ENCODE assay signal across 8 mouse cellular contexts in the genomic region with DNA sequence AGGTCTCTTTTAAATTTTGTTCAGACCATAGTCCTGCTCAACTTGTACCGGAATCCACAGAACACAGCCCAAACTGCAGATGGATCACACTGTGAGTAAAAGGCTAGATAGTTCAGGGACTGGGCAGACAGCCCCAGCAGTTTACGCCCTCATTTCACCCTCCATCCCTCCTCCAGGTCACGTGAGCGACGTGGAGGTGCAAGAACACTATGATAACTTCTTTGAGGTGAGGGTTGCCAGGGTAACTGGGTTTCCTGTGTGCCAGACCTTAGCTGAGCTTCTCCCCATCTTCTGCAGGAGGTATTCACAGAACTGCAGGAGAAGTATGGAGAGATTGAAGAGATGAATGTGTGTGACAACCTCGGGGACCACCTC. TPM values are rescaled to one million over a fixed set of nuclear protein-coding genes. Genes with fewer than 3 reads are reported as not detected.
DNase-seq lines count a peak whose midpoint lies in the region; ATAC-seq and TF ChIP-seq lines count a peak whose summit lies in the region.

No protein-coding gene starts in this region.

- H3K4me3 ChIP-seq in heart, embryonic 10.5 days: peak overlapping the region; percentile 79
- peak overlapping the region; percentile 85 to 100 (median 90) for H3K4me3 ChIP-seq in CH12.LX (replicated peaks in 1 of 3; ENCODE audit: low read depth in 2 of 3, low read length in 2 of 3, poor library complexity in 1 of 3)
- H3K4me3 ChIP-seq in forebrain, embryonic 16.5 days (replicated peaks; ENCODE audit: low read length): peak overlapping the region; percentile 86

- TF ChIP-seq RAD21 in CH12.LX (IDR thresholded peaks at IDR 0.05; ENCODE audit: low read depth, low read length): no peak

- peaks cover 16% of the 10 kb centered on the region for H3K79me2 ChIP-seq in CH12.LX (replicated peaks; ENCODE audit: control insufficient read depth, extremely low read depth, insufficient read depth, poor library complexity, severe bottlenecking)

- WGBS in heart, embryonic 10.5 days: 26% methylated on average over 6 of the region's 6 CpGs
- WGBS in forebrain, embryonic 16.5 days: 24% methylated on average over 6 of the region's 6 CpGs

- H3K9me3 ChIP-seq in heart, embryonic 10.5 days: no peaks in the 10 kb centered on the region
- H3K9me3 ChIP-seq in CH12.LX (replicated peaks; ENCODE audit: low read length): no peaks in the 10 kb centered on the region
- no peaks in the 10 kb centered on the region for H3K9me3 ChIP-seq in forebrain, embryonic 16.5 days (ENCODE audit: control insufficient read depth, low read length)

- H3K27me3 ChIP-seq in heart, embryonic 10.5 days (ENCODE audit: insufficient read depth, poor library complexity, severe bottlenecking): no peaks in the 10 kb centered on the region
- no peaks in the 10 kb centered on the region for H3K27me3 ChIP-seq in CH12.LX (replicated peaks)
- H3K27me3 ChIP-seq in forebrain, embryonic 16.5 days (replicated peaks; ENCODE audit: control insufficient read depth, insufficient read depth, low read length): no peaks in the 10 kb centered on the region

- in situ Hi-C loops in CH12.LX (cut with MboI; ENCODE audit: low pct_ligation_motif_present, low pct_unique_long_range_greater_than_20kb, low sequenced_read_pairs): no loop called here

- H3K36me3 ChIP-seq in heart, embryonic 10.5 days: peaks cover 46% of the 10 kb centered on the region
- peaks cover 34 to 53% of the 10 kb centered on the region in 2 experiments for H3K36me3 ChIP-seq in CH12.LX (replicated peaks in 1 of 2; ENCODE audit: control insufficient read depth in 1 of 2, insufficient read depth in 1 of 2, low read length in 1 of 2)
- H3K36me3 ChIP-seq in forebrain, embryonic 16.5 days (ENCODE audit: control insufficient read depth, insufficient read depth): peaks cover 4% of the 10 kb centered on the region

- TF ChIP-seq POLR2A in CH12.LX (IDR thresholded peaks at IDR 0.05; ENCODE audit: low read depth, low read length): no peak

- no peak for TF ChIP-seq EP300 in CH12.LX (IDR thresholded peaks at IDR 0.05; ENCODE audit: low read length)

- TF ChIP-seq CTCF in CH12.LX (conservative IDR thresholded peaks at IDR 0.05 in 1 of 2, IDR thresholded peaks at IDR 0.05 in 1 of 2; ENCODE audit: low read depth in 2 of 2, low read length in 2 of 2): no peak

- no peak for ATAC-seq in forebrain, embryonic 16.5 days
- 0 out of 2 replicates have a peak, but pooled peaks have one; percentile 1 for ATAC-seq in megakaryocyte progenitor cell, adult 5-6 weeks (replicated peaks; ENCODE audit: poor library complexity)

- dilution Hi-C loops in CH12.LX (cut with MboI; ENCODE audit: extremely low pct_ligation_motif_present, extremely low pct_unique_long_range_greater_than_20kb, low sequenced_read_pairs): no loop called here

- H3K27ac ChIP-seq in heart, embryonic 10.5 days: peak overlapping the region; percentile 95; the same call in 1 of the 2 replicates
- H3K27ac ChIP-seq in CH12.LX (ENCODE audit: insufficient read depth, low read depth): no peak overlapping the region
- H3K27ac ChIP-seq in forebrain, embryonic 16.5 days (ENCODE audit: low read length): peak overlapping the region; percentile 92

- intact Hi-C loops in heart, postnatal 14 days (cut with DNase I): loop anchor here (1.0 to 2.0 kb wide), 2 partner anchors 19 to 24 kb away; a partner anchor contains a TSS

- peaks cover 7% of the 10 kb centered on the region for H3K4me1 ChIP-seq in heart, embryonic 10.5 days
- H3K4me1 ChIP-seq in CH12.LX (ENCODE audit: control insufficient read depth in 1 of 2, insufficient read depth in 2 of 2): peaks cover 7 to 22% of the 10 kb centered on the region in 2 experiments; a peak in 3 of 4 replicates
- peaks cover 21% of the 10 kb centered on the region for H3K4me1 ChIP-seq in forebrain, embryonic 16.5 days (replicated peaks; ENCODE audit: control insufficient read depth, insufficient read depth, low read length)

- peak overlapping the region; percentile 71 for H3K4me2 ChIP-seq in CH12.LX (ENCODE audit: insufficient read depth, low read depth, poor library complexity, severe bottlenecking)
- H3K4me2 ChIP-seq in forebrain, embryonic 16.5 days (ENCODE audit: low read length): peak overlapping the region; percentile 71

- H3K9ac ChIP-seq in CH12.LX (ENCODE audit: insufficient read depth, low read depth): peak overlapping the region; percentile 45; the same call in 1 of the 2 replicates
- H3K9ac ChIP-seq in forebrain, embryonic 16.5 days (replicated peaks; ENCODE audit: low read depth, low read length): peak overlapping the region; percentile 83

- no peak for DNase-seq in heart, embryonic 10.5 days (ENCODE audit: low spot score)
- DNase-seq in heart, postnatal 14 days: no peak
- no peak for DNase-seq in CH12.LX (ENCODE audit: extremely low read depth)
- no peak for DNase-seq in adrenal gland, postnatal 4 days (ENCODE audit: low spot score in 2 of 2)
- DNase-seq in embryo, embryonic 10.5 days (ENCODE audit: low spot score): no peak
- no peak for DNase-seq in kidney, adult 11 months

TF ChIP-seq in CH12.LX, 34 proteins besides CTCF, POLR2A, EP300 and RAD21 (continues in another document):
- TF ChIP-seq ETS1 (conservative IDR thresholded peaks at IDR 0.05; ENCODE audit: low read depth, low read length): no peak
- TF ChIP-seq NRF1 (IDR thresholded peaks at IDR 0.05; ENCODE audit: low read depth, low read length): no peak
- no peak for TF ChIP-seq TBP (conservative IDR thresholded peaks at IDR 0.05; ENCODE audit: low read depth, low read length)
- no peak for TF ChIP-seq USF2 (conservative IDR thresholded peaks at IDR 0.05; ENCODE audit: low read depth, low read length)
- TF ChIP-seq MAZ (IDR thresholded peaks at IDR 0.05; ENCODE audit: low read depth, low read length): no peak
- no peak for TF ChIP-seq ELF1 (IDR thresholded peaks at IDR 0.05; ENCODE audit: low read depth, low read length)
- no peak for TF ChIP-seq MAFK (IDR thresholded peaks at IDR 0.05; ENCODE audit: insufficient replicate concordance, low read length)
- no peak for TF ChIP-seq SIN3A (IDR thresholded peaks at IDR 0.05; ENCODE audit: low read length)
- no peak for TF ChIP-seq JUND (conservative IDR thresholded peaks at IDR 0.05; ENCODE audit: low read depth, low read length)
- TF ChIP-seq MYC (IDR thresholded peaks at IDR 0.05; ENCODE audit: low read depth, low read length): no peak
- TF ChIP-seq USF1 (IDR thresholded peaks at IDR 0.05; ENCODE audit: low read depth, low read length): no peak
- no peak for TF ChIP-seq RCOR1 (conservative IDR thresholded peaks at IDR 0.05; ENCODE audit: low read depth, low read length)

RNA-seq across cellular contexts. Expression of a gene that starts 0.5 kb away (rescaled TPM):
- 112 and 124 TPM in 2 replicates for polyA plus RNA-seq in heart, embryonic 10.5 days (2016; fragmentation: Nextera tagmentation; extraction: Ambion mirVana)
- 10 to 100 TPM; 66.3 to 67.3 TPM for total RNA-seq in heart, postnatal 14 days (2021)
- total RNA-seq in CH12.LX (2012; rRNA removed): 55.2 and 59.2 TPM in 2 replicates
- total RNA-seq in CH12.LX (2014; rRNA removed): 83.6 and 92.7 TPM in 2 replicates
- 101 and 121 TPM in 2 replicates for polyA plus RNA-seq in CH12.LX (2012; ENCODE audit: insufficient read length, low read depth)
- 117 and 121 TPM in 2 replicates for polyA plus RNA-seq in forebrain, embryonic 16.5 days (2015; fragmentation: Nextera tagmentation; extraction: Ambion mirVana)
- total RNA-seq in megakaryocyte progenitor cell, adult 5-6 weeks (2015): 181 and 202 TPM in 2 replicates
- 150 and 154 TPM in 2 replicates for total RNA-seq in megakaryocyte progenitor cell, adult 5-6 weeks (2017)
- total RNA-seq in adrenal gland, postnatal 4 days (2021): 100 to 1,000 TPM; 125 to 131 TPM

RNA-seq across cellular contexts. Expression of a gene that starts 0.7 kb away (rescaled TPM):
- 9.9 and 12.3 TPM in 2 replicates for polyA plus RNA-seq in heart, embryonic 10.5 days (2016; fragmentation: Nextera tagmentation; extraction: Ambion mirVana)
- total RNA-seq in heart, postnatal 14 days (2021): 1 to 10 TPM; 1.9 to 2.4 TPM
- total RNA-seq in CH12.LX (2012; rRNA removed) (2.6 and 2.7 TPM in 2 replicates), CH12.LX (2014; rRNA removed) (1.9 and 2.3 TPM in 2 replicates)
- 3.3 and 3.8 TPM in 2 replicates for polyA plus RNA-seq in CH12.LX (2012; ENCODE audit: insufficient read length, low read depth)
- 23.5 and 28.5 TPM in 2 replicates for polyA plus RNA-seq in forebrain, embryonic 16.5 days (2015; fragmentation: Nextera tagmentation; extraction: Ambion mirVana)
- total RNA-seq in megakaryocyte progenitor cell, adult 5-6 weeks (2015): 2.2 and 3.7 TPM in 2 replicates
- total RNA-seq in megakaryocyte progenitor cell, adult 5-6 weeks (2017): 3.4 and 3.9 TPM in 2 replicates
- total RNA-seq in adrenal gland, postnatal 4 days (2021): 1 to 10 TPM; 7.6 to 8.7 TPM

RNA-seq across cellular contexts. Expression of a gene that starts 0.8 kb away (rescaled TPM):
- 87.8 and 90.4 TPM in 2 replicates for polyA plus RNA-seq in heart, embryonic 10.5 days (2016; fragmentation: Nextera tagmentation; extraction: Ambion mirVana)
- total RNA-seq in heart, postnatal 14 days (2021): 10 to 100 TPM; 63.8 to 65.6 TPM
- total RNA-seq in CH12.LX (2012; rRNA removed) (56.7 and 61.2 TPM in 2 replicates), CH12.LX (2014; rRNA removed) (60.8 and 63.4 TPM in 2 replicates)
- polyA plus RNA-seq in CH12.LX (2012; ENCODE audit: insufficient read length, low read depth): 51.5 and 54.4 TPM in 2 replicates
- 107 and 111 TPM in 2 replicates for polyA plus RNA-seq in forebrain, embryonic 16.5 days (2015; fragmentation: Nextera tagmentation; extraction: Ambion mirVana)
- 21.4 and 23.4 TPM in 2 replicates for total RNA-seq in megakaryocyte progenitor cell, adult 5-6 weeks (2015)
- 86.9 and 96.7 TPM in 2 replicates for total RNA-seq in megakaryocyte progenitor cell, adult 5-6 weeks (2017)
- 10 to 100 TPM; 70.4 to 75.2 TPM for total RNA-seq in adrenal gland, postnatal 4 days (2021)

RNA-seq across cellular contexts. Expression of a gene that starts 1.3 kb away (rescaled TPM):
- 2.6 and 4.1 TPM in 2 replicates for polyA plus RNA-seq in heart, embryonic 10.5 days (2016; fragmentation: Nextera tagmentation; extraction: Ambion mirVana)
- total RNA-seq in heart, postnatal 14 days (2021): 1 to 10 TPM; 1.9 to 2.5 TPM
- 0.92 and 1.3 TPM in 2 replicates for total RNA-seq in CH12.LX (2012; rRNA removed)
- total RNA-seq in CH12.LX (2014; rRNA removed): not detected in 2 replicates
- 0.65 TPM in 1 of 2 replicates, not detected in the other for polyA plus RNA-seq in CH12.LX (2012; ENCODE audit: insufficient read length, low read depth)
- polyA plus RNA-seq in forebrain, embryonic 16.5 days (2015; fragmentation: Nextera tagmentation; extraction: Ambion mirVana): 5.8 and 6.3 TPM in 2 replicates
- 7.2 and 9.2 TPM in 2 replicates for total RNA-seq in megakaryocyte progenitor cell, adult 5-6 weeks (2015)
- total RNA-seq in megakaryocyte progenitor cell, adult 5-6 weeks (2017): not detected in 2 replicates
- total RNA-seq in adrenal gland, postnatal 4 days (2021): 1 to 10 TPM; 4.5 to 5.2 TPM

RNA-seq across cellular contexts. Expression of a gene that starts 4.3 kb away (rescaled TPM):
- polyA plus RNA-seq in heart, embryonic 10.5 days (2016; fragmentation: Nextera tagmentation; extraction: Ambion mirVana): 31.5 and 35.6 TPM in 2 replicates
- total RNA-seq in heart, postnatal 14 days (2021): 10 to 100 TPM; 14.4 to 16.4 TPM
- total RNA-seq in CH12.LX (2012; rRNA removed) (8.3 and 11.0 TPM in 2 replicates), CH12.LX (2014; rRNA removed) (4.0 and 5.2 TPM in 2 replicates)
- 38.6 and 49.5 TPM in 2 replicates for polyA plus RNA-seq in CH12.LX (2012; ENCODE audit: insufficient read length, low read depth)
- 52.9 and 55.1 TPM in 2 replicates for polyA plus RNA-seq in forebrain, embryonic 16.5 days (2015; fragmentation: Nextera tagmentation; extraction: Ambion mirVana)
- 54.8 and 67.5 TPM in 2 replicates for total RNA-seq in megakaryocyte progenitor cell, adult 5-6 weeks (2015)
- total RNA-seq in megakaryocyte progenitor cell, adult 5-6 weeks (2017): 27.2 and 39.8 TPM in 2 replicates
- 10 to 100 TPM; 67.7 to 78.0 TPM for total RNA-seq in adrenal gland, postnatal 4 days (2021)
